Mouse (Mus musculus): Measurements from ENCODE around the gene Olfr742. TPM values are rescaled to one million over a fixed set of nuclear protein-coding genes. Genes with fewer than 3 reads are reported as not detected.

Gene Olfr742
- not detected in 2 replicates for polyA plus RNA-seq (2014; fragmentation: Nextera tagmentation; extraction: Ambion mirVana)

DNA sequence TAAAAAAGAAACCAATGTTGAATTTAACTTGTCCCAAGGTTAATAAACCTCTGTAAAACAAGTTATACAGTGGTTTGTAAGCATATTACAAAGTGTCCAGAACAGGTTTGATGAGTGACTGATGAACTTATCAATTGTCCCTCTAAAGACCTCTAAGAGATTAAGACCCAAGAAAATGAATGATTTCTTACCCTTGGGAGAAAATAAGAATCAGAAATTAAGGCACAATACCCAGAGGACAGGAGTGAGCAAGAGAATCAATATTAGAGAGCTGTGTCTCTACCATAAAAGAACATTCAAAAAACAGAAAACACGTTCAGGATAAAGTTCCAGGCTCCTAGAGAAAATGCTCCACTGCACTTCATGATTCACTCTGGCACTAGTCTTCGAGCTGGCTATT is at the start of gene Olfr742:
Olfr742 (plus strand) TSS at position 301 of the 400 bp plus-strand sequence.
- H3K4me3 ChIP-seq (ENCODE audit: control insufficient read depth in 1 of 2, insufficient read depth in 1 of 2, low read depth in 1 of 2, low read length in 2 of 2) = no peak within 1 kb of the TSS
- H3K4me2 ChIP-seq (ENCODE audit: low read length) = no peak within 1 kb of the TSS
- 51% methylated on average over 2 of the region's 2 CpGs for WGBS
- no peaks in the 10 kb centered on the region for H3K9me3 ChIP-seq (ENCODE audit: control insufficient read depth, low read length)
- H3K9ac ChIP-seq (ENCODE audit: low read length) = no peak within 1 kb of the TSS
- H3K4me1 ChIP-seq (ENCODE audit: control insufficient read depth in 2 of 2, insufficient read depth in 2 of 2, low read length in 2 of 2) = no peaks in the 10 kb centered on the region
- no peak within 1 kb of the TSS for H3K27ac ChIP-seq (replicated peaks in 1 of 2; ENCODE audit: control insufficient read depth in 1 of 2, insufficient read depth in 1 of 2, low read depth in 2 of 2, low read length in 2 of 2)
- no peak for ATAC-seq (ENCODE audit: insufficient number of reproducible peaks, insufficient read depth, low FRiP score, low read depth)
- no peaks in the 10 kb centered on the region for H3K27me3 ChIP-seq (ENCODE audit: control insufficient read depth, insufficient read depth, low read length)
- no peaks in the 10 kb centered on the region for H3K36me3 ChIP-seq (ENCODE audit: control insufficient read depth, insufficient read depth, low read length)

DNA sequence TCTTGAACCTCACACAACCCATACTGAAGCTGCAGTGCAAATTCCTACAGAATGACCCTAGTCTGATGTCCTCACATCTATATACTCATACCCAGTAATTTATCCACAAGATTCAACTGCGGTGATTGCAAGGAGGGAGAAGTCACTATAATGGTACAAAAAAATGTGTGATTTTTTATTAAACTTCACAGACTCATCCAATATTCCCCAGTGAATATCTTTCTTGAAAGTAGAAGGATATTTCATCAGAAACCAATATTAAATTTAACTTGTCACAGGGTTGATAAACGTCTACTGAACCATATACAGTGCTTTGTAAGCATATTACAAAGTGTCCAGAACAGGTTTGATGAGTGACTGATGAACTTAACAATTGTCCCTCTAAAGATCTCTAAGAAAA is 31.0 kb upstream of the Olfr742 start, which contains the start of gene Olfr741:
Olfr741 (plus strand) TSS at position 301 of the 400 bp plus-strand sequence.
- H3K27ac ChIP-seq (replicated peaks in 1 of 2; ENCODE audit: control insufficient read depth in 1 of 2, insufficient read depth in 1 of 2, low read depth in 2 of 2, low read length in 2 of 2) = no peak within 1 kb of the TSS
- ATAC-seq (ENCODE audit: insufficient number of reproducible peaks, insufficient read depth, low FRiP score, low read depth) = no peak
- 59% methylated on average over 2 of the region's 2 CpGs for WGBS
- H3K27me3 ChIP-seq (ENCODE audit: control insufficient read depth, insufficient read depth, low read length) = no peaks in the 10 kb centered on the region
- H3K4me3 ChIP-seq (ENCODE audit: control insufficient read depth in 1 of 2, insufficient read depth in 1 of 2, low read depth in 1 of 2, low read length in 2 of 2) = no peak within 1 kb of the TSS
- no peak within 1 kb of the TSS for H3K4me2 ChIP-seq (ENCODE audit: low read length)
- no peaks in the 10 kb centered on the region for H3K4me1 ChIP-seq (ENCODE audit: control insufficient read depth in 2 of 2, insufficient read depth in 2 of 2, low read length in 2 of 2)
- H3K9ac ChIP-seq (ENCODE audit: low read length) = no peak within 1 kb of the TSS
- no peaks in the 10 kb centered on the region for H3K36me3 ChIP-seq (ENCODE audit: control insufficient read depth, insufficient read depth, low read length)
- no peaks in the 10 kb centered on the region for H3K9me3 ChIP-seq (ENCODE audit: control insufficient read depth, low read length)

DNA sequence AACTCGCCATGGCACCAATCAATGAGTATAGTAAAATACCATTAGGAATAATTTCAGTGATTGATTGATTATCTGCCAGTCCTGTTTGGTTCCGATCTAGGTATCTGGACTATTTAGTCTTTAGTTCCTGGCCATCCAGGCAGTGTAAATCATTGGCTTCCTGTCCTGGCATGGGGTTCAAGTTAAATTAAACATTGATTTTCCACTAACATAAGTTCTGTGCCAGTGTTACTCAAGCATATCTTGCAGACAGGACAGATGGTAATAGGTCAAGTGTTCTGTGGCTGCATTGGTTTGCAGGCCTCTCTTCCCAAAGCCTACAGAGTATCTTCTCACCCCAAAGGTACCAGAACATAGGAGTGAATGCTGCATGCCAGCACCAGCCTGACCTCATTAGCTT is 25.0 kb upstream of the Olfr742 start:
- Histone ChIP-seq H3K4me2 (ENCODE audit: low read length) (no peak overlapping the region), H3K4me1 (ENCODE audit: control insufficient read depth in 2 of 2, insufficient read depth in 2 of 2, low read length in 2 of 2) (no peaks in the 10 kb centered on the region), H3K27ac (replicated peaks in 1 of 2; ENCODE audit: control insufficient read depth in 1 of 2, insufficient read depth in 1 of 2, low read depth in 2 of 2, low read length in 2 of 2) (no peak overlapping the region), H3K27me3 (ENCODE audit: control insufficient read depth, insufficient read depth, low read length) (no peaks in the 10 kb centered on the region), H3K36me3 (ENCODE audit: control insufficient read depth, insufficient read depth, low read length) (no peaks in the 10 kb centered on the region), H3K4me3 (ENCODE audit: control insufficient read depth in 1 of 2, insufficient read depth in 1 of 2, low read depth in 1 of 2, low read length in 2 of 2) (no peak overlapping the region), H3K9me3 (ENCODE audit: control insufficient read depth, low read length) (no peaks in the 10 kb centered on the region), H3K9ac (ENCODE audit: low read length) (no peak overlapping the region)
- 55% methylated on average over 2 of the region's 2 CpGs for whole genome bisulfite sequencing
- no peak for ATAC-seq (ENCODE audit: insufficient number of reproducible peaks, insufficient read depth, low FRiP score, low read depth)

DNA sequence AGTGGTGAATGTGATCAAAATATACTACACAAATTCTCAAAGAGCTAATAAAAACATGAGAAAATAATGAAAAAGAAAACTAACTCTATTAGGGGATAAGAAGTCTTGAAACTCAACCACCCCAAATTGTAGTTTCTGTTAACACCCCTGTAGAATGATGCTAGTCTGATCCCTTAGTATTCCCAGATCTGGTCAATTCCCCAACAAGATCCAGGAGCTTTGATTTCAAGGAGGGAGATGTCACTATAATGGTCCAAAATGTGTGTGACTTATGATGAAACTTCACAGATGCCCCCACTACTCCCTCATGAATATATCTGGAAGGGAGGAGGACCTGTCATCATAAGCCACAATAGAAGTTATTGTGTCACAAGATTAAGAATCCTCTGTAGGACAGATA is 18.1 kb downstream of the Olfr742 start, which contains the start of gene Olfr743:
Olfr743 (plus strand) TSS at position 301 of the 400 bp plus-strand sequence.
- H3K36me3 ChIP-seq (ENCODE audit: control insufficient read depth, insufficient read depth, low read length) = no peaks in the 10 kb centered on the region
- no peaks in the 10 kb centered on the region for H3K9me3 ChIP-seq (ENCODE audit: control insufficient read depth, low read length)
- no peak within 1 kb of the TSS for H3K27ac ChIP-seq (replicated peaks in 1 of 2; ENCODE audit: control insufficient read depth in 1 of 2, insufficient read depth in 1 of 2, low read depth in 2 of 2, low read length in 2 of 2)
- H3K4me1 ChIP-seq (ENCODE audit: control insufficient read depth in 2 of 2, insufficient read depth in 2 of 2, low read length in 2 of 2) = no peaks in the 10 kb centered on the region
- H3K27me3 ChIP-seq (ENCODE audit: control insufficient read depth, insufficient read depth, low read length) = no peaks in the 10 kb centered on the region
- no peak within 1 kb of the TSS for H3K9ac ChIP-seq (ENCODE audit: low read length)
- H3K4me2 ChIP-seq (ENCODE audit: low read length) = no peak within 1 kb of the TSS
- H3K4me3 ChIP-seq (ENCODE audit: control insufficient read depth in 1 of 2, insufficient read depth in 1 of 2, low read depth in 1 of 2, low read length in 2 of 2) = no peak within 1 kb of the TSS
- no peak for ATAC-seq (ENCODE audit: insufficient number of reproducible peaks, insufficient read depth, low FRiP score, low read depth)

DNA sequence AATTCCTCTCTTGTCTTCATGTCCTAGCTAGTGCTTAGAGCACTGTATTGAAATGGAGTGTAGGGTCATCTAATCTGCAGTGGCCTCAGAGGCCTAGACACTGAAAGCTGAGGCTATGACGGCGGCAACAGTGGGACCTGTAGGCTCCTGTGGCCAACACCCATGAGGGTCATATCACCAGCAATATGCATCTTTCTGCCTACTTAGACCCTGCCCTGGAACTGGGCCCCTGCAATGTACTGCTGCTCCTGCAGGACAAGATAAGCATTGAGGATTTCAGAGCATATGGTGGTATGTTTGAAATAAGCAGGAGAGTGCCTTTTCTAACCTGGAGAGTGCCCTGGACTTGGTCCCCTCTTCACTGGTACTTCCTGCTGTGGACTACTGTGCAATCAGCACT is 49.3 kb downstream of the Olfr742 start:
- no peaks in the 10 kb centered on the region for H3K36me3 ChIP-seq (ENCODE audit: control insufficient read depth, insufficient read depth, low read length)
- ATAC-seq (ENCODE audit: insufficient number of reproducible peaks, insufficient read depth, low FRiP score, low read depth) = no peak
- 74% methylated on average over 2 of the region's 2 CpGs for WGBS

More for the DNA sequence above, 49.3 kb downstream of the Olfr742 start:
- no peak overlapping the region for H3K9ac ChIP-seq (ENCODE audit: low read length)
- no peak overlapping the region for H3K4me3 ChIP-seq (ENCODE audit: control insufficient read depth in 1 of 2, insufficient read depth in 1 of 2, low read depth in 1 of 2, low read length in 2 of 2)
- no peaks in the 10 kb centered on the region for H3K4me1 ChIP-seq (ENCODE audit: control insufficient read depth in 2 of 2, insufficient read depth in 2 of 2, low read length in 2 of 2)
- H3K27me3 ChIP-seq (ENCODE audit: control insufficient read depth, insufficient read depth, low read length) = no peaks in the 10 kb centered on the region
- H3K4me2 ChIP-seq (ENCODE audit: low read length) = no peak overlapping the region
- H3K27ac ChIP-seq (replicated peaks in 1 of 2; ENCODE audit: control insufficient read depth in 1 of 2, insufficient read depth in 1 of 2, low read depth in 2 of 2, low read length in 2 of 2) = no peak overlapping the region
- H3K9me3 ChIP-seq (ENCODE audit: control insufficient read depth, low read length) = peaks cover 6% of the 10 kb centered on the region; the same call in 1 of the 2 replicates

Other genes starting within 250 kb of the Olfr742 start
- not detected in 2 replicates for gene Olfr732, start 219.4 kb upstream of the Olfr742 start, polyA plus RNA-seq (2014; fragmentation: Nextera tagmentation; extraction: Ambion mirVana)
- gene Olfr733, start 202.1 kb upstream of the Olfr742 start, polyA plus RNA-seq (2014; fragmentation: Nextera tagmentation; extraction: Ambion mirVana) = not detected in 2 replicates
- gene Olfr734, start 176.8 kb upstream of the Olfr742 start, polyA plus RNA-seq (2014; fragmentation: Nextera tagmentation; extraction: Ambion mirVana) = not detected in 2 replicates
- gene Olfr735, start 154.7 kb upstream of the Olfr742 start, polyA plus RNA-seq (2014; fragmentation: Nextera tagmentation; extraction: Ambion mirVana) = not detected in 2 replicates
- gene Tlr11, start 145.7 kb upstream of the Olfr742 start, polyA plus RNA-seq (2014; fragmentation: Nextera tagmentation; extraction: Ambion mirVana) = not detected in 2 replicates
- not detected in 2 replicates for gene Olfr736, start 122.4 kb upstream of the Olfr742 start, polyA plus RNA-seq (2014; fragmentation: Nextera tagmentation; extraction: Ambion mirVana)
- gene Olfr738, start 96.0 kb upstream of the Olfr742 start, polyA plus RNA-seq (2014; fragmentation: Nextera tagmentation; extraction: Ambion mirVana) = not detected in 2 replicates
- gene Olfr739, start 85.0 kb upstream of the Olfr742 start, polyA plus RNA-seq (2014; fragmentation: Nextera tagmentation; extraction: Ambion mirVana) = not detected in 2 replicates
- not detected in 2 replicates for gene Olfr740, start 58.1 kb upstream of the Olfr742 start, polyA plus RNA-seq (2014; fragmentation: Nextera tagmentation; extraction: Ambion mirVana)
- gene Olfr741, start 30.9 kb upstream of the Olfr742 start, polyA plus RNA-seq (2014; fragmentation: Nextera tagmentation; extraction: Ambion mirVana) = not detected in 2 replicates
- not detected in 2 replicates for gene Olfr743, start 18.2 kb downstream of the Olfr742 start, polyA plus RNA-seq (2014; fragmentation: Nextera tagmentation; extraction: Ambion mirVana)
- gene Olfr744, start 111.3 kb downstream of the Olfr742 start, polyA plus RNA-seq (2014; fragmentation: Nextera tagmentation; extraction: Ambion mirVana) = not detected in 2 replicates
- gene Olfr745, start 135.8 kb downstream of the Olfr742 start, polyA plus RNA-seq (2014; fragmentation: Nextera tagmentation; extraction: Ambion mirVana) = not detected in 2 replicates
- not detected in 2 replicates for gene Olfr746, start 143.5 kb downstream of the Olfr742 start, polyA plus RNA-seq (2014; fragmentation: Nextera tagmentation; extraction: Ambion mirVana)
- not detected in 2 replicates for gene Olfr747, start 189.6 kb downstream of the Olfr742 start, polyA plus RNA-seq (2014; fragmentation: Nextera tagmentation; extraction: Ambion mirVana)
- gene Olfr748, start 203.8 kb downstream of the Olfr742 start, polyA plus RNA-seq (2014; fragmentation: Nextera tagmentation; extraction: Ambion mirVana) = not detected in 2 replicates
- not detected in 2 replicates for gene Olfr749, start 241.5 kb downstream of the Olfr742 start, polyA plus RNA-seq (2014; fragmentation: Nextera tagmentation; extraction: Ambion mirVana)